Mouse (Mus musculus): Measurements from ENCODE around the gene Fam205c.
"Not testable (repeated sequence)": the region's sequence is repeated elsewhere in the genome, so short reads cannot be mapped to it uniquely, and the experiment has no call there.

- not testable (repeated sequence) for TF ChIP-seq POLR2A (IDR thresholded peaks at IDR 0.05; ENCODE audit: borderline replicate concordance, extremely low read depth, insufficient read depth, insufficient read length, poor library complexity, severe bottlenecking); CTCF (IDR thresholded peaks at IDR 0.05; ENCODE audit: borderline replicate concordance, extremely low read depth, insufficient read depth, insufficient read length)
Observed at GRCm38 (mm10) chr4:42863487-42863886, 10.5 kb downstream of the Fam205c start.
